Mouse (Mus musculus): ENCODE measurements around the gene Csrp3. TPM values are rescaled to one million over a fixed set of nuclear protein-coding genes. Genes with fewer than 3 reads are reported as not detected.

The Csrp3 gene
- polyA plus RNA-seq, 2 experiments = 0.07 to 0.30 TPM

DNA sequence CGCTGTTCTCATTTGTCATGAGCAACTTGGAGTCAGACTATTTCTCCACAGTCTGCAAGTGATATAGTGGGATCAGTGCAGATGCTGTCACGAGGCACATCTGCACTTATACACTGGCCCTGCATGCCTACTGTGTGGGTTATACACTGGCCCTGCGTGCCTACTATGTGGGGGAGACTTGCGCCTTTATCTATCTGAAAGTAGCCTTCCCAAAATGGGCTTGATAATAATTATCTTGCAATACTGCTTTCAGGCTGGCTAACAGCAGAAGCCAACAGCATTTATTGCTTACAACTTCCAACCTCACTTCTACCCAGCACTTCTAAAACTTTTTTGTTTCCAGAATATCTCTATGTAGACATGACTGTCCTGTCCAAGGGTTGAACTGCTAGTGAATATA is 14.0 kb upstream of the Csrp3 start:
- TF ChIP-seq EP300 (IDR thresholded peaks at IDR 0.05; ENCODE audit: low read depth) (no peak), CTCF (IDR thresholded peaks at IDR 0.05; ENCODE audit: low read depth) (no peak)
- Histone ChIP-seq H3K36me3 (replicated peaks; ENCODE audit: control insufficient read depth, insufficient read depth, low read depth) (peaks cover 20% of the 10 kb centered on the region), H3K27ac (no peak overlapping the region), H3K4me1 (replicated peaks; ENCODE audit: control insufficient read depth in 2 of 2, insufficient read depth in 2 of 2, low read length in 1 of 2) (peaks cover 0 to 10% of the 10 kb centered on the region in 2 experiments; a peak in 3 of 4 replicates), H3K9me3 (ENCODE audit: control insufficient read depth, low read length) (no peaks in the 10 kb centered on the region), H3K4me3 (ENCODE audit: insufficient read depth in 1 of 2, low read depth in 2 of 2, low read length in 2 of 2) (no peak overlapping the region), H3K27me3 (ENCODE audit: control insufficient read depth, insufficient read depth, low read length) (no peaks in the 10 kb centered on the region), H3K4me2 (ENCODE audit: low read depth) (no peak overlapping the region), H3K9ac (replicated peaks) (no peak overlapping the region)
- DNase-seq (ENCODE audit: low read depth in 3 of 3, low spot score in 3 of 3) (no peak), ATAC-seq (ENCODE audit: insufficient read depth) (no peak)
- 48% methylated on average over 4 of the region's 4 CpGs for WGBS (ENCODE audit: insufficient replicate concordance)

DNA sequence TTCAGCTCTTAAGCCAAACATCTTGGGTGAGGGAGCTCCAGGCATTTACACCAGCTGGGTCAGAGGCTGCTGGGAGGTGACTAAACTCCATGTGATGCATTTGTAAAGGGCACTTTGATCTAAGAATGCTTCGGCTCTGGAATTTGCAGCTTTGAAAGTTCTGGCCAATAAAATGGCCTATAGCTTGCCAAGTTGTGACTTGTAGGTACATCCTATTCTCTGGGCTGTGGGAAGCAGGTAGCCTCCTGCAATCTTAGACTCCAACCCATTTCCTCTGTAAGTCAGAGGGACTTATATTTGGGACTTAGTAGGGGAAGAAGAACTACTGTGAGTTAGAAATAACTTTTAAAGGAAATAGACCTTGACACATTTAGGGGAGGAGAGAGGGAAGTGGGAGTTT is 13.1 kb upstream of the Csrp3 start:
- Histone ChIP-seq H3K9ac (replicated peaks) (no peak overlapping the region), H3K27ac (no peak overlapping the region), H3K4me3 (ENCODE audit: insufficient read depth in 1 of 2, low read depth in 2 of 2, low read length in 2 of 2) (no peak overlapping the region), H3K27me3 (ENCODE audit: control insufficient read depth, insufficient read depth, low read length) (no peaks in the 10 kb centered on the region), H3K4me1 (replicated peaks; ENCODE audit: control insufficient read depth in 2 of 2, insufficient read depth in 2 of 2, low read length in 1 of 2) (peaks cover 0 to 10% of the 10 kb centered on the region in 2 experiments; a peak in 3 of 4 replicates), H3K9me3 (ENCODE audit: control insufficient read depth, low read length) (no peaks in the 10 kb centered on the region), H3K4me2 (ENCODE audit: low read depth) (no peak overlapping the region), H3K36me3 (replicated peaks; ENCODE audit: control insufficient read depth, insufficient read depth, low read depth) (peaks cover 12% of the 10 kb centered on the region)
- ATAC-seq (ENCODE audit: insufficient read depth) (no peak), DNase-seq (ENCODE audit: low read depth in 3 of 3, low spot score in 3 of 3) (no peak)
- no peak for TF ChIP-seq EP300 (IDR thresholded peaks at IDR 0.05; ENCODE audit: low read depth)
- no peak for TF ChIP-seq CTCF (IDR thresholded peaks at IDR 0.05; ENCODE audit: low read depth)
- 44% methylated on average over 1 of the region's 1 CpGs for WGBS (ENCODE audit: insufficient replicate concordance)

DNA sequence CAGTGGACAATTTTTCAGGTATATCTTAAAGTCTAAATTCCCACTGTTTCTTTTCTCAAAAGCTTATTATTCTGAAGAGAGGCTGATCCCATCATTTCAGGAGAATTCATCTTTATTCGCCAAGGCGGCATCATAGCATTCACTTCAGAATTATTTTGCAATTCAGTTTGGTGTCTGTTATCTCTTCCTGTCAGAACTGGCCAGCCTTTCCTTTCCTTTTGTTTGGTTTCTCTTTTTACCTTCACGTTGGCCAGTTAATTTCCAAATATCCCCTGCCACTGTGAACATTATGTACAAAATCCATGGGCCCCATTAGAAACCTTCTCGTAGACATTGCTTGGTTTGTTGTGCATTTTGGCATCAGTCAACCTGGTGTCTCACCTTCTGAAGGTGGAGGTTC is 11.5 kb upstream of the Csrp3 start:
- H3K4me2 ChIP-seq (ENCODE audit: low read depth) = no peak overlapping the region
- H3K27me3 ChIP-seq (ENCODE audit: control insufficient read depth, insufficient read depth, low read length) = no peaks in the 10 kb centered on the region
- no peak overlapping the region for H3K4me3 ChIP-seq (ENCODE audit: insufficient read depth in 1 of 2, low read depth in 2 of 2, low read length in 2 of 2)
- 16% methylated on average over 4 of the region's 4 CpGs for WGBS (ENCODE audit: insufficient replicate concordance)
- no peak for ATAC-seq (ENCODE audit: insufficient read depth)
- no peaks in the 10 kb centered on the region for H3K9me3 ChIP-seq (ENCODE audit: control insufficient read depth, low read length)
- H3K4me1 ChIP-seq (replicated peaks; ENCODE audit: control insufficient read depth in 2 of 2, insufficient read depth in 2 of 2, low read length in 1 of 2) = peaks cover 0 to 6% of the 10 kb centered on the region in 2 experiments; a peak in 3 of 4 replicates
- DNase-seq (ENCODE audit: low read depth in 3 of 3, low spot score in 3 of 3) = no peak
- H3K9ac ChIP-seq (replicated peaks) = no peak overlapping the region
- TF ChIP-seq CTCF (IDR thresholded peaks at IDR 0.05; ENCODE audit: low read depth) = no peak
- TF ChIP-seq EP300 (IDR thresholded peaks at IDR 0.05; ENCODE audit: low read depth) = no peak
- no peak overlapping the region for H3K27ac ChIP-seq
- no peaks in the 10 kb centered on the region; the same call in 1 of the 2 replicates for H3K36me3 ChIP-seq (replicated peaks; ENCODE audit: control insufficient read depth, insufficient read depth, low read depth)

DNA sequence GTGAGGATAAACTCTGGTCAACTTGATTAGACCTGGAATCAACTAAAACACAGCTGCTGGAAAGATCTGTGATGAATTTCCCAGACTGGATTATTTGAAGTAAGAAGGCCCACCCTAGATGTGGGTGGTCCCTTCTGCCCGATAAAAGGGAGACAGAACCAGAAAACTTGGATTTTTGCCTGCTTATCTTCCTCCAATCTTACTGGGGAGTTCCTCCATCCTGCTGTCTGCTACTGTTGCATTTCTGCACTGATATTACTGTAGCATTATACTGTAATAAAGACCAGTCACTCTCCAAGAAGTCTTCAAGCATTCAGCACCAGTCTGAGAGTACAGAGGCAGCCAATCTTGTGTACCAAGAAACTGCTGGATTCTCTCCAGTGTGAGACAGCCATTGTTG is 10.4 kb upstream of the Csrp3 start:
- TF ChIP-seq EP300 (IDR thresholded peaks at IDR 0.05; ENCODE audit: low read depth) (no peak), CTCF (IDR thresholded peaks at IDR 0.05; ENCODE audit: low read depth) (no peak)
- Histone ChIP-seq H3K4me2 (ENCODE audit: low read depth) (no peak overlapping the region), H3K9ac (replicated peaks) (no peak overlapping the region), H3K27me3 (ENCODE audit: control insufficient read depth, insufficient read depth, low read length) (no peaks in the 10 kb centered on the region), H3K4me1 (replicated peaks; ENCODE audit: control insufficient read depth in 2 of 2, insufficient read depth in 2 of 2, low read length in 1 of 2) (peaks cover 0 to 8% of the 10 kb centered on the region in 2 experiments; a peak in 3 of 4 replicates), H3K4me3 (ENCODE audit: insufficient read depth in 1 of 2, low read depth in 2 of 2, low read length in 2 of 2) (no peak overlapping the region), H3K36me3 (replicated peaks; ENCODE audit: control insufficient read depth, insufficient read depth, low read depth) (no peaks in the 10 kb centered on the region; the same call in 1 of the 2 replicates), H3K27ac (no peak overlapping the region), H3K9me3 (ENCODE audit: control insufficient read depth, low read length) (no peaks in the 10 kb centered on the region)
- 39% methylated on average over 1 of the region's 1 CpGs for WGBS (ENCODE audit: insufficient replicate concordance)
- ATAC-seq (ENCODE audit: insufficient read depth) = no peak
- no peak for DNase-seq (ENCODE audit: low read depth in 3 of 3, low spot score in 3 of 3)

DNA sequence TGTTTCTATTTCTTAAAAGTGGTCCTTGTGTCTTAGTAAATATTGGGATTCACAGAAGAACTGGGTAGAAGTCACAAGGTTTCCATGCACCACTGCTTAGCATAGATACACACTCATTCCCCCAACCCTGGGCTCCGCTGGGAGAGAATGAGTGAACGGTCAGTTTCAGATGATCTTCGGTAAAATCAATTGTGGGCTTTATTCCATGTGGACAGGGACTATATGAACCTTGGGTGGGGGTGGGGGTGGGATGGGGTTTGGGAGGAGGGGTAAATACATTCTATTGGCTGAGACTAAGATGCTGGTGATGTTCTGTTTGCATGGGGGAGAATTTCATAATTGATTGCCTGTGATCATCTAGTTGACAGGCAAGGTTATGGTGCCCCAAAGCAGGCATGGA is 7.6 kb upstream of the Csrp3 start:
- Histone ChIP-seq H3K27ac (no peak overlapping the region), H3K9ac (replicated peaks) (no peak overlapping the region), H3K27me3 (ENCODE audit: control insufficient read depth, insufficient read depth, low read length) (no peaks in the 10 kb centered on the region), H3K4me1 (replicated peaks; ENCODE audit: control insufficient read depth in 2 of 2, insufficient read depth in 2 of 2, low read length in 1 of 2) (peaks cover 3 to 17% of the 10 kb centered on the region in 2 experiments), H3K9me3 (ENCODE audit: control insufficient read depth, low read length) (no peaks in the 10 kb centered on the region), H3K4me3 (ENCODE audit: insufficient read depth in 1 of 2, low read depth in 2 of 2, low read length in 2 of 2) (no peak overlapping the region), H3K36me3 (replicated peaks; ENCODE audit: control insufficient read depth, insufficient read depth, low read depth) (no peaks in the 10 kb centered on the region), H3K4me2 (ENCODE audit: low read depth) (no peak overlapping the region)
- no peak for TF ChIP-seq EP300 (IDR thresholded peaks at IDR 0.05; ENCODE audit: low read depth)
- no peak for TF ChIP-seq CTCF (IDR thresholded peaks at IDR 0.05; ENCODE audit: low read depth)
- ATAC-seq (ENCODE audit: insufficient read depth) (no peak), DNase-seq (ENCODE audit: low read depth in 3 of 3, low spot score in 3 of 3) (no peak)
- 76% methylated on average over 3 of the region's 3 CpGs for WGBS (ENCODE audit: insufficient replicate concordance)

Data from liver, embryonic 14.5 days (tissue).